Mouse (Mus musculus) MEL (cell line): Measurements from ENCODE around the gene Hesx1. TPM values are rescaled to one million over a fixed set of nuclear protein-coding genes. Genes with fewer than 3 reads are reported as not detected.

Source experiments
- DNase-seq: peaks from one replicate; pipeline ENCODE4 v3.0.0; 2011; ENCODE audit warnings: low read depth, low spot score
- H3K27ac ChIP-seq: 2 replicates; pipeline ENCODE4 v1.5.1; 2012; ENCODE audit warnings: low read depth, mild to moderate bottlenecking, control low read depth, low read length, moderate library complexity; ENCODE audit not compliant: control insufficient read depth
- H3K27me3 ChIP-seq, 2 experiments: fragments of 150-350 bp in 1 of 2; sonication (generic) in 1 of 2; 2 replicates each; pipeline ENCODE4 v1.6.1; 2012; ENCODE audit warnings: low read length in 2 of 2, mild to moderate bottlenecking in 2 of 2, improper control_type of control experiment in 1 of 2, moderate library complexity in 1 of 2; ENCODE audit not compliant: insufficient read depth in 2 of 2, control insufficient read depth in 1 of 2
- H3K36me3 ChIP-seq, 2 experiments: 2 replicates each; pipeline ENCODE4 v1.6.1; 2012 to 2014; ENCODE audit warnings: low read length in 2 of 2, improper control_type of control experiment in 1 of 2, inconsistent platforms in 1 of 2, mild to moderate bottlenecking in 1 of 2; ENCODE audit not compliant: insufficient read depth in 2 of 2, control insufficient read depth in 1 of 2
- H3K4me1 ChIP-seq, 2 experiments: fragments of 150-350 bp in 1 of 2; sonication (generic) in 1 of 2; 2 replicates each; pipeline ENCODE4 v1.6.1; 2012; ENCODE audit warnings: low read length in 2 of 2, improper control_type of control experiment in 1 of 2, mild to moderate bottlenecking in 1 of 2; ENCODE audit not compliant: insufficient read depth in 2 of 2, control insufficient read depth in 1 of 2
- H3K4me3 ChIP-seq, 2 experiments: fragments of 150-350 bp in 1 of 2; sonication (generic) in 1 of 2; 2 replicates each; pipeline ENCODE4 v1.5.1; 2012; ENCODE audit warnings: low read depth in 2 of 2, low read length in 2 of 2, mild to moderate bottlenecking in 2 of 2, moderate library complexity in 2 of 2, control low read depth in 1 of 2, improper control_type of control experiment in 1 of 2; ENCODE audit not compliant: control insufficient read depth in 1 of 2, insufficient read depth in 1 of 2
- H3K79me2 ChIP-seq: 2 replicates; pipeline ENCODE4 v1.6.1; 2012; ENCODE audit warnings: mild to moderate bottlenecking, low read length, moderate library complexity; ENCODE audit not compliant: control insufficient read depth, poor library complexity, insufficient read depth
- H3K9ac ChIP-seq: 2 replicates; pipeline ENCODE4 v1.6.1; 2012; ENCODE audit warnings: low read depth, mild to moderate bottlenecking, control low read depth, low read length, moderate library complexity; ENCODE audit not compliant: control insufficient read depth, poor library complexity, severe bottlenecking
- H3K9me3 ChIP-seq: fragments of 150-350 bp; sonication (generic); replicated peaks from 2 replicates; pipeline ENCODE4 v1.6.1; 2012; ENCODE audit warnings: mild to moderate bottlenecking, low read length, improper control_type of control experiment, moderate library complexity; ENCODE audit not compliant: insufficient read depth
- CHD2 ChIP-seq: IDR thresholded peaks from 2 replicates; pipeline ENCODE4 v1.6.1; 2011; ENCODE audit warnings: low read length, improper control_type of control experiment
- CTCF ChIP-seq, 3 experiments: IDR thresholded peaks in 2 of 3; conservative IDR thresholded peaks in 1 of 3; 2 replicates each; pipeline ENCODE4 v1.5.1; 2011 to 2012; ENCODE audit warnings: low read length in 3 of 3, low read depth in 2 of 3, mild to moderate bottlenecking in 2 of 3, improper control_type of control experiment in 1 of 3, inconsistent platforms in 1 of 3, mixed read lengths in 1 of 3, moderate library complexity in 1 of 3; ENCODE audit not compliant: control insufficient read depth in 1 of 3, insufficient read depth in 1 of 3, poor library complexity in 1 of 3, severe bottlenecking in 1 of 3
- E2F4 ChIP-seq: IDR thresholded peaks from 2 replicates; pipeline ENCODE4 v1.6.1; 2011; ENCODE audit warnings: low read depth, low read length, improper control_type of control experiment, borderline replicate concordance
- EP300 ChIP-seq, 2 experiments: IDR thresholded peaks; 2 replicates each; pipeline ENCODE4 v1.6.1; 2011; ENCODE audit warnings: improper control_type of control experiment in 2 of 2, low read length in 2 of 2, low read depth in 1 of 2, mild to moderate bottlenecking in 1 of 2
- ETS1 ChIP-seq: IDR thresholded peaks from 2 replicates; pipeline ENCODE4 v1.6.1; 2012; ENCODE audit warnings: low read depth, mild to moderate bottlenecking, inconsistent platforms, low read length, improper control_type of control experiment, moderate library complexity
- GABPA ChIP-seq: IDR thresholded peaks from 2 replicates; pipeline ENCODE4 v1.6.1; 2012; ENCODE audit warnings: low read depth, mild to moderate bottlenecking, inconsistent platforms, low read length, improper control_type of control experiment, moderate library complexity
- MAZ ChIP-seq: IDR thresholded peaks from 2 replicates; pipeline ENCODE4 v1.6.1; 2012; ENCODE audit warnings: low read depth, mild to moderate bottlenecking, inconsistent platforms, low read length, improper control_type of control experiment
- MEF2A ChIP-seq: IDR thresholded peaks from 2 replicates; pipeline ENCODE4 v1.6.1; 2014; ENCODE audit warnings: low read depth, mild to moderate bottlenecking, inconsistent platforms, low read length, improper control_type of control experiment; ENCODE audit not compliant: poor library complexity, insufficient replicate concordance, severe bottlenecking; ENCODE audit errors: extremely low read depth
- MXI1 ChIP-seq: IDR thresholded peaks from 2 replicates; pipeline ENCODE4 v1.6.1; 2011; ENCODE audit warnings: mild to moderate bottlenecking, low read depth, low read length, improper control_type of control experiment
- MYB ChIP-seq: IDR thresholded peaks from 2 replicates; pipeline ENCODE4 v1.6.1; 2011; ENCODE audit warnings: mild to moderate bottlenecking, low read depth, low read length, improper control_type of control experiment
- MYC ChIP-seq: IDR thresholded peaks from 2 replicates; pipeline ENCODE4 v1.6.1; 2011; ENCODE audit warnings: low read depth, mild to moderate bottlenecking, low read length, improper control_type of control experiment, moderate library complexity
- NELFE ChIP-seq: IDR thresholded peaks from 2 replicates; pipeline ENCODE4 v1.6.1; 2011; ENCODE audit warnings: low read depth, low read length, improper control_type of control experiment
- NRF1 ChIP-seq: IDR thresholded peaks from 2 replicates; pipeline ENCODE4 v1.6.1; 2014; ENCODE audit warnings: low read depth, mild to moderate bottlenecking, inconsistent platforms, low read length, improper control_type of control experiment, moderate library complexity; ENCODE audit not compliant: poor library complexity, insufficient read depth, severe bottlenecking
- POLR2A ChIP-seq, 2 experiments: IDR thresholded peaks; 2 replicates each; pipeline ENCODE4 v1.6.1; 2011 to 2012; ENCODE audit warnings: low read length in 2 of 2, mild to moderate bottlenecking in 2 of 2, control low read depth in 1 of 2, improper control_type of control experiment in 1 of 2, low read depth in 1 of 2, moderate library complexity in 1 of 2; ENCODE audit not compliant: control insufficient read depth in 1 of 2, insufficient read depth in 1 of 2, poor library complexity in 1 of 2
- RAD21 ChIP-seq: IDR thresholded peaks from 2 replicates; pipeline ENCODE4 v1.6.1; 2011; ENCODE audit warnings: mild to moderate bottlenecking, low read depth, low read length, improper control_type of control experiment
- RCOR1 ChIP-seq: IDR thresholded peaks from 2 replicates; pipeline ENCODE4 v1.6.1; 2012; ENCODE audit warnings: low read depth, mild to moderate bottlenecking, inconsistent platforms, low read length, improper control_type of control experiment
- SIN3A ChIP-seq: IDR thresholded peaks from 2 replicates; pipeline ENCODE4 v1.6.1; 2012; ENCODE audit warnings: low read length, improper control_type of control experiment, inconsistent platforms
- SMC3 ChIP-seq: IDR thresholded peaks from 2 replicates; pipeline ENCODE4 v1.6.1; 2011; ENCODE audit warnings: low read depth, low read length, improper control_type of control experiment
- TAL1 ChIP-seq: IDR thresholded peaks from 2 replicates; pipeline ENCODE4 v1.6.1; 2012; ENCODE audit warnings: mild to moderate bottlenecking, inconsistent platforms, low read length, moderate library complexity, mixed read lengths
- TBP ChIP-seq: IDR thresholded peaks from 2 replicates; pipeline ENCODE4 v1.8.0; 2011; ENCODE audit warnings: low read depth, low read length, improper control_type of control experiment
- TCF12 ChIP-seq: IDR thresholded peaks from 2 replicates; pipeline ENCODE4 v1.6.1; 2014; ENCODE audit warnings: low read depth, mild to moderate bottlenecking, inconsistent platforms, low read length, improper control_type of control experiment, moderate library complexity
- UBTF ChIP-seq: IDR thresholded peaks from 2 replicates; pipeline ENCODE4 v1.6.1; 2012; ENCODE audit warnings: low read depth, mild to moderate bottlenecking, inconsistent platforms, low read length, improper control_type of control experiment, moderate library complexity, borderline replicate concordance; ENCODE audit not compliant: insufficient read depth
- USF1 ChIP-seq: IDR thresholded peaks from 2 replicates; pipeline ENCODE4 v1.6.1; 2014; ENCODE audit warnings: low read depth, mild to moderate bottlenecking, inconsistent platforms, low read length, improper control_type of control experiment, moderate library complexity
- ZKSCAN1 ChIP-seq: IDR thresholded peaks from 2 replicates; pipeline ENCODE4 v1.6.1; 2012; ENCODE audit warnings: low read depth, mild to moderate bottlenecking, inconsistent platforms, low read length, improper control_type of control experiment, moderate library complexity
- ZMIZ1 ChIP-seq: IDR thresholded peaks from 2 replicates; pipeline ENCODE4 v1.6.1; 2012; ENCODE audit warnings: low read depth, mild to moderate bottlenecking, inconsistent platforms, low read length, improper control_type of control experiment, moderate library complexity
- polyA plus RNA-seq, 2 experiments: library from polyadenylated mRNA; stranded (reverse) in 1 of 2; unstranded in 1 of 2; fragments of >175 nt in 1 of 2; fragments of >200 nt in 1 of 2; gene quantifications; 2 replicates each; pipeline versions ENCODE4 v1.2.1 to v1.2.4; 2012; ENCODE audit warnings: low replicate concordance in 2 of 2, low read depth in 1 of 2; ENCODE audit not compliant: insufficient read length in 2 of 2, insufficient read depth in 1 of 2, missing spikeins in 1 of 2
- total RNA-seq: library from RNA; depleted of rRNA; stranded (reverse); fragments of 300-350 nt; gene quantifications from 2 replicates; pipeline ENCODE4 v1.2.3, GENCODE M21; 2012

The Hesx1 gene
- total and polyA plus RNA-seq, 3 experiments = not detected

- peak; percentile 67 for DNase-seq
- Histone ChIP-seq H3K9me3 (no peaks in the 10 kb centered on the region), H3K9ac (no peak overlapping the region), H3K27ac (no peak overlapping the region), H3K4me3 (no peak overlapping the region), H3K36me3 (no peaks in the 10 kb centered on the region), H3K79me2 (no peaks in the 10 kb centered on the region), H3K27me3 (peaks cover 0 to under 1% of the 10 kb centered on the region in 2 experiments; a peak in 1 of 4 replicates), H3K4me1 (peaks cover 0 to 4% of the 10 kb centered on the region in 2 experiments; a peak in 1 of 4 replicates)
- no peak for TF ChIP-seq GABPA
- peak; percentile 63 to 81 (median 65) for TF ChIP-seq CTCF (IDR thresholded peaks at IDR 0.05 in 2 of 3, conservative IDR thresholded peaks at IDR 0.05 in 1 of 3; ENCODE audit: control insufficient read depth in 1 of 3, insufficient read depth in 1 of 3, low read depth in 2 of 3, low read length in 3 of 3, poor library complexity in 1 of 3, severe bottlenecking in 1 of 3)
- peak; percentile 56 for TF ChIP-seq SMC3
- peak; percentile 39 for TF ChIP-seq RAD21
These were observed 36.9 kb downstream of the Hesx1 start for GRCm38 (mm10) chr14:27031142-27031541.

- Histone ChIP-seq H3K9ac (no peak overlapping the region), H3K36me3 (no peaks in the 10 kb centered on the region), H3K4me1 (no peaks in the 10 kb centered on the region), H3K9me3 (no peaks in the 10 kb centered on the region), H3K27ac (no peak overlapping the region), H3K79me2 (no peaks in the 10 kb centered on the region), H3K4me3 (no peak overlapping the region), H3K27me3 (peaks cover 0 to 2% of the 10 kb centered on the region in 2 experiments; a peak in 1 of 4 replicates)
- DNase-seq = no peak
- no peak for TF ChIP-seq TBP
- TF ChIP-seq CTCF (IDR thresholded peaks at IDR 0.05 in 2 of 3, conservative IDR thresholded peaks at IDR 0.05 in 1 of 3; ENCODE audit: control insufficient read depth in 1 of 3, insufficient read depth in 1 of 3, low read depth in 2 of 3, low read length in 3 of 3, poor library complexity in 1 of 3, severe bottlenecking in 1 of 3) = peak in 1 of 3 experiments; percentile 26; a peak in 2 of 6 replicates
- no peak for TF ChIP-seq E2F4
- TF ChIP-seq NRF1 = no peak
- no peak for TF ChIP-seq ZKSCAN1
- TF ChIP-seq POLR2A (IDR thresholded peaks at IDR 0.05; ENCODE audit: control insufficient read depth in 1 of 2, insufficient read depth in 1 of 2, low read depth in 1 of 2, low read length in 2 of 2, poor library complexity in 1 of 2) = no peak
- no peak for TF ChIP-seq MYB
- TF ChIP-seq NELFE = no peak
- TF ChIP-seq ETS1 = no peak
- no peak for TF ChIP-seq UBTF
- TF ChIP-seq MXI1 = no peak
- no peak for TF ChIP-seq TAL1
- no peak for TF ChIP-seq MYC
- TF ChIP-seq GABPA = no peak
- no peak for TF ChIP-seq CHD2
- TF ChIP-seq MAZ = no peak
- TF ChIP-seq TCF12 = no peak
- no peak for TF ChIP-seq RCOR1
- no peak for TF ChIP-seq USF1
- TF ChIP-seq EP300 (IDR thresholded peaks at IDR 0.05; ENCODE audit: low read depth in 1 of 2, low read length in 2 of 2) = no peak
- no peak for TF ChIP-seq ZMIZ1
- TF ChIP-seq MEF2A = no peak
- 0 out of 2 replicates have a peak, but pooled peaks have one; percentile 16 for TF ChIP-seq SMC3
- no peak for TF ChIP-seq SIN3A
- TF ChIP-seq RAD21 = peak; percentile 18
These were observed 43.3 kb downstream of the Hesx1 start for GRCm38 (mm10) chr14:27037513-27037912.
